Mouse (Mus musculus) A20 (cell line): ENCODE results near the gene Npc1l1.
"Not testable (repeated sequence)": the region's sequence is repeated elsewhere in the genome, so short reads cannot be mapped to it uniquely, and the experiment has no call there.

Experiments used
- DNase-seq: peaks from one replicate; pipeline ENCODE4 v3.0.0-alpha.2; 2011; ENCODE audit warnings: low read depth, low spot score

Gene Npc1l1

GRCm38 (mm10) chr11:6230012-6230411, at the start of gene Npc1l1:
TSS of gene Npc1l1 (minus strand) at chr11:6230143.
- DNase-seq: no peak

DNA sequence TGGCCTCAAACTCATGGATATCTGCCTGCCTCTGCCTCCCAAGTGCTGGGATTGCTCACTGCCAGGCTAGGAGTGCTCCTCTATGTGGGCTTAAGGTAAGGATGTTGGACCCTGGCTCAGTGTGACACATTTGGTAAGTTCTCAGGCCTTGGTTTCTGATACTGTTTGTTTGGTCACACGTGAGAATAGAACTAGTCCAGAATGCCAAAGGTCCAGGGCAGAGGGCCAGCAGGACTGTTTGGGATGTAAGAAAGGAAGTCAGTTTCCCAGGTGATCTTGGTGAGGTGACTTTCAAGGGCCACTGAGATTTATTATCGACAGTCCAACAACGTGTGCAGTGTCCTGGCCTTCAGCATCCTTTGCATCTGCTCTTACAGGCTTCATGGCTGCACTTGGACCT, 46.5 kb upstream of the Npc1l1 start:
- no peak for DNase-seq

DNA sequence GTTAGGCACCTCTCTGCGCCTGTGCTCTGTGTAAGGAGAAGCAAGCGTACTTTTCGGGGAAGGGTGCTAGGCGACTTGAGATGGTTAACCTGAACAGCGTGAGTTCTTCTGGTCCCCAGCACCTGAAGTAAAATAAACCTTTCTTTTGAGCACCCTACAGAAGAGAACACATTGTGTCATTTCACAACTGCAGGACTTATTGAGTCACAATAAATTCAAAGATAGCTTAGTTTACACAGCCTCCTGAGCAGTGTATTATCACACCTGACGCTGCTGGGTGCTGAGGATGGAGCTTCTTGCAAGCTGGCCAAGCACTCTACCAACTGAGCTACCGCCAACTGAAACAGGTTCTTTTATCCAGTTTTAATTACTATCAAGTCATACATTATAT, 45.1 kb upstream of the Npc1l1 start:
- DNase-seq: no peak

DNA sequence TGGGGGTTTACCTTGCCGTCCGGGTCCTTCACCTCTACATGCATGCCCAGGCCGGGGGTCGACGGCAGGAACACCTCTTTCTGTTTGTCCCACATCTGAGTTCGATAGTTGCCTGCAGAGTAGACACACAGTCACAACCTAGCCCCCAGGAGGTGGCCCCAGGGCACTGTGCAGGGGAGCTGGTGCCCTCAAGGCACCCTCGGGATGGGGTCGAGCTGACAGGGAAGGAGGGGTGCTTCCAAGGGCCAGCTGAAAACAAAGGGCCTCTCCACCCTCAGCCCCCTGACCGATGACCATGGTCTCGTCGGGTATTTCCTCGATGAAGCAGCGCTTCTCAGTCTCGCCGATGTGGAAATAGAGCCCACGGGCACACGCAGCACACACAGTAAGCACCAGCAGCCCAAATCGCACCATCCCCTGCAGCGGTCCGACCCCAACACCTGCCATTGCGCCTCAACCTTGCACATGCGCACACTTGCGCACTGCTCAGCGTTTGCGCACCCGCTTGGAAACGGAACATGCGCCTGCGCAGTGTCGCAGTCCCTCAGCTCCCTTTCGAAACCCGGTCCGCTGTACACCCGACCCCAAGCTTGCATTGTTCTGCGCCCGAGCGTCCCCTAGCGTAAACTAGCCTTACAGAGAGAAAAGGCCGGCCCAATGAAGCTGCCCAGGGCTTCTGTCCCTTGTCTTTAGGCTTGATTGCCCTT, 44.6 kb upstream of the Npc1l1 start, which contains the start of gene Tmed4:
Gene Tmed4 (minus strand): TSS at position 484 of the 707 bp plus-strand sequence.
- DNase-seq: peak; percentile 99

DNA sequence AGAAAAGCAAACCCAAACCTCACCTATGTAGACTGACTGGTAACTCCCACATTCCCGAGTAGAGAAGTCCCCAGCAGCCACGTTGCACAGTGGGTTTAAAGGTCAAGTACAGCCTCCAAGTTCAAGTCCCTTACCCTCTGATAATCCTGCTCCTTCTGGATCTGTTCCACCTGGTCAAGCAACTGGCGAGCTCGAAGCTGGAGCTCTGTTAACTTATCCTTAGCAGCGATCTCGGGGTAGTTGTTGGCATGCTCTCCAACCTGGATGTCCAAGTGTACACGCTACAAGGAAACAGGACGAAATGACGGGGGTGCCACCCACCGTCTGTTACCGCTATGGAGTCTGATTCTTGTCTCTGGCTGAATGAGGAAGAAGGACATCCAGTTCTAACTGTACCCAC, 43.7 kb upstream of the Npc1l1 start:
- DNase-seq: no peak

DNA sequence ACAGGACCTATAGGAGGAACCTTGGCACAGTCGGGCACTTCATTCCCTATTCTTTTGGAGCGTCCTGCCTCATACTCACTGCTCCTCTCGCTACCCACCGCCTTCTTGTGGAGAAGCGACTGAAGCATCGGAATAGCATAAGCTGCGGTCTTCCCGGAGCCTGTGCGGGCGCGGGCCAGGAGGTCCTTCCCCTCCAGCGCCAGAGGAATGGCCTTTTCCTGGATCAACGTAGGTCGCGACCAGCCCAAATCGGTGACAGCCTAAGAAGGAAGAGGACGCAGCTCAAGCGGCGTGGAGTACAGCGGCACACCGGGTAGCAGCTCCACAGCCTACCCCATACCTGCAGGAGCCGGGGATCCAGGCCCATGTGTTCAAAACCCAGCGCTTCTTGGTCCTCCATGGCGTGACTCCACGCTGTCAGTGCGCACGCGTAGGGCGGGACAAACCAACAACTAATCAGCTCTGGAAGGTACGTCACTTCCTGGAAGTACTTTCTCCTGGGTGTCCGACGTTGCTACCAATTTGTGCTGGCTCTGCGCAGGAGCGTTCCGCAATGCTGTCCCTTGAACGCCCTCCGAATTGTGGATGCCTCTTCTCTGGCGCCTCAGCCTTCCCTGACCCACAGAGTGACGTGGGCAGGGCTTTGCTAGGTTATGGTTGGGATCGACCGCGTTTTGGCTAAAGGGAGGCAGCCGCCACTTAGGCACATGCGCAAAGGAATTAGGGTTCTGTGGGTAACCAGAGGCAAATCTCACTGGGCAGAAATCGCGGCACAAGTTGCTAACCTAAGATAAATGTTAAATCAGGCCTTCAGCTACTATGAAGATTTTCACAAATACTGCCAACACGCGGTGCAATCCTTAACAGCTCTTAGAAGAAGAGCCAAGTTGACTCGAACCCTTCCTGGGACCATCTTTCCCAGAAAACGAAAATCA, 37.6 kb upstream of the Npc1l1 start, which contains the start of gene Ddx56:
Gene Ddx56 (minus strand): TSS at position 453 of the 935 bp plus-strand sequence.
- peak; percentile 96 for DNase-seq

DNA sequence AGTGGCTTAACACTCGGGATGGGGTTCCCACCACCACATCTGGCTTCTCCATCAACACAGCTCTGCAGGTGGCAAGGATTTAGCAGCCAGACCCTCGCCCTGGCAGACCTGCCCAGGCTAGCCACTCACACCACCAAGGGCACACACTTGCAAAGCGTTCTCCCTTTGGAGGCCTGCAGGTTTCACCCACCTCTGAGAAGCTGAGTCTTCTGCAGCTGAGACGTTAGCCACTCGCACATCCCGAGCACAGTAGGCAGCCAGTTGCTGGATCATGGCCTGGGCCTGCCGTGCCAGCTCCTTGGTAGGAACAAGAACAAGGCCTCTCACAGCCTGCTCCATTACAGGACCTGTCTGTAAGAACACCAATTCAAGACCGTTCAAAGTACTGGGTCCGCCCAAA, 36.7 kb upstream of the Npc1l1 start:
- no peak for DNase-seq

DNA sequence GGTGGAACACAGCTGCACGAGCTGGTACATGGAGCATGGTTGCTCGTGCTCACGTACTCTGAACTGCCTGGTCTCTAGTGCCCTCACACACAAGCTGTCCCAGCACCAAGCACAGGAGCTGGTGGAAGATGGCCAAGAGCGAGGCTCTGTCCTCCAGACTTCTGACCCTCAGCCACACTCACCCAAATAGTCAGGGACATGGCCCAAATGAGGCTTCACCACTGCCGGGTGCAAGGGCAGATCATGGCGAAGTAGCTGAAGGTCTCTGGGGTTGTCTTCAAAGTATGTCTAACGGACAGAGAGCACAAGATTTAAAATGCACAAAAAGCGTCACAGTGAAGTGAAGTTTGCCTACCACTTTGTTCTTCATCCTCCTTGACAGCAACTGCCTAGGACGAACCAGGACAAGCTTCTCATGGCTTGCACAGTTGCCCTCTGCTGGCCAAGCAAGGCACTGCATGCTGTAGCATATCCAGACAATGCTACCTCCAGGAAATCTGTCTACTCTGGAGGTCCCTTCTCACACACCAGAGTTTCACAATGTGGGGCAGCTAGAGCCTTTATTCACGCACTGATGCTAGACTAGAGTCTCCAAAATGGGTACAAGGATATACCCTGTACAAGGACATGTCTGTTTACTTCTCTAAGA, 31.6 kb upstream of the Npc1l1 start:
- peak; percentile 73 for DNase-seq

GRCm38 (mm10) chr11:6259413-6259812, 29.5 kb upstream of the Npc1l1 start:
- DNase-seq: no peak

GRCm38 (mm10) chr11:6256490-6257072, 26.6 kb upstream of the Npc1l1 start:
- DNase-seq: no peak

- not testable (repeated sequence) for DNase-seq
Observed at GRCm38 (mm10) chr11:6254602-6255001, 24.7 kb upstream of the Npc1l1 start.

- no peak for DNase-seq
Observed at GRCm38 (mm10) chr11:6252824-6253223, 22.9 kb upstream of the Npc1l1 start.

GRCm38 (mm10) chr11:6252248-6252647, 22.3 kb upstream of the Npc1l1 start:
- DNase-seq: no peak

- no peak for DNase-seq
Observed at GRCm38 (mm10) chr11:6244707-6245106, 14.8 kb upstream of the Npc1l1 start.

- DNase-seq: no peak
Observed at GRCm38 (mm10) chr11:6233025-6233424, 3.1 kb upstream of the Npc1l1 start.

GRCm38 (mm10) chr11:6224541-6225229, 5.3 kb downstream of the Npc1l1 start:
- DNase-seq: no peak

GRCm38 (mm10) chr11:6222187-6222586, 7.8 kb downstream of the Npc1l1 start:
- DNase-seq: peak; percentile 78

GRCm38 (mm10) chr11:6219967-6220366, 10.0 kb downstream of the Npc1l1 start:
- no peak for DNase-seq

GRCm38 (mm10) chr11:6218189-6218896, 11.6 kb downstream of the Npc1l1 start:
- no peak for DNase-seq

GRCm38 (mm10) chr11:6216834-6217233, 13.1 kb downstream of the Npc1l1 start:
- no peak for DNase-seq
